Mouse (Mus musculus): ENCODE results near the gene Atp6v1g2. TPM values are rescaled to one million over a fixed set of nuclear protein-coding genes. Genes with fewer than 3 reads are reported as not detected.
"Not testable (repeated sequence)": the region's sequence is repeated elsewhere in the genome, so short reads cannot be mapped to it uniquely, and the experiment has no call there.

Gene Atp6v1g2
- total RNA-seq, 2 experiments from 2014 or later: 329 to 351 TPM

GRCm38 (mm10) chr17:35234090-35234489 lies 630 bp downstream of the Atp6v1g2 start:
- DNase-seq (ENCODE audit: extremely low spot score in 1 of 2, low spot score in 2 of 2): not testable (repeated sequence)

DNA sequence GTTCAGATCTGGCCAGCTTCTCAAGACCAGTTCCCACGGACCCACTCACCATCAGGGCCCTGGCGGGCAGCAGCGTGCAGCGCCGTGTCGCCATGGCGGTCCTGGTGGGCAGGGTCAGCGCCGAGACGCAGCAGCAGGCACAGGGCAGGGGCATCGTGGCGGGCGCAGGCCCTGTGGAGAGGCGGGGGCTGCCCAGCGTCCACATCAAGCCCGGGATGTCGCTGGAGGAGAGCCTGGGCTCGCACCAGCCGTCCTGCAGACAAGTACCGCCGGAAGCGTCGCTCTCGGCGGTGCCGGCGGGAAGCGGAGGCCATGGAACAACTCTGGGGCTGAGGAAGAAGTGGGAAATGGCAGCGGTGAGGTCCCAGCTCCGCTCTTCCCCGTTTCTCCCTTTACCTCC lies 1.4 kb downstream of the Atp6v1g2 start:
- peak in 1 of 2 experiments; percentile 72 for DNase-seq (ENCODE audit: extremely low spot score in 1 of 2, low spot score in 2 of 2)
- intact Hi-C loops (cut with DNase I): no loop called here

More at GRCm38 (mm10) chr17:35234090-35234489, 630 bp downstream of the Atp6v1g2 start:
- intact Hi-C loops (cut with DNase I): not testable (repeated sequence)

- DNase-seq (ENCODE audit: extremely low spot score in 1 of 2, low spot score in 2 of 2): peak; percentile 91 to 94
- intact Hi-C loops (cut with DNase I): no loop called here
Measured at GRCm38 (mm10) chr17:35235614-35236389, 2.3 kb downstream of the Atp6v1g2 start, which contains the start of gene Nfkbil1. Gene Nfkbil1 (minus strand): TSS chr17:35235792.

DNA sequence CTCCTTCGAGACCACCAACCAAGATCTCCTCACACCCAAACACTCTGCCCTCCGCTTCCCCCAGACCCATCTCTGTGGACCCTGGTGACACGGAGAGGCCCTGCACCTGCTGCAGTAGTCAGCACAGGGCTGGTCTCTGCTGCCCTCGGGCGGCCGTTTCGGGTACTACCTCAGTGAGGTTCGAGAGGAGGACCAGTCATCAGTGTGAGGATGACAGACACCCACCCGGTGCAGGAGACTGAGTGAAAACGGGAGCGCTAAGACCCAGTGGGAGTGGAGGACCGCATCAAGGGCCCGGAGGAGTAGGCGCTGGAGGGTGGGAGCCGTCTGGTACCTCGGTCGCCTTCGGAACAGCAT lies 2.9 kb downstream of the Atp6v1g2 start:
- intact Hi-C loops (cut with DNase I): no loop called here

GRCm38 (mm10) chr17:35236996-35237395 lies 3.5 kb downstream of the Atp6v1g2 start:
- intact Hi-C loops (cut with DNase I): no loop called here
- DNase-seq (ENCODE audit: extremely low spot score in 1 of 2, low spot score in 2 of 2): no peak

More for the DNA sequence above, 2.9 kb downstream of the Atp6v1g2 start:
- peak; percentile 96 to 98 for DNase-seq (ENCODE audit: extremely low spot score in 1 of 2, low spot score in 2 of 2)

DNA sequence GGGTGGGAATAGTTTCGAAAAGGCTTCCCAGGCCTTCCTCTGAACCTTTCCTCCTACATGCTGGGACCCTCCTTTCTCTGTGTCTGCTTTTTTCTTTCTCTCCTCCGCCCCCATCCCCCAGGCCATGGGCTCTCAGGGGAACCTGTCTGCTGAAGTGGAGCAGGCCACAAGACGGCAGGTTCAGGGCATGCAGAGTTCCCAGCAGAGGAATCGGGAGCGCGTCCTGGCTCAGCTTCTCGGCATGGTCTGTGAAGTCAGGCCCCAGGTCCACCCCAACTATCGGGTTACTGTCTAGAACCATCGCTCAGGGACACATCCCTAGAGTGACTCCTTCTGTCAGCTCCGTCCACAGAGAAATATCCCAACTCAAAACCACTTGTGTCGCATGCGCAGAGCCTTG lies 4.0 kb downstream of the Atp6v1g2 start:
- intact Hi-C loops (cut with DNase I): no loop called here

DNA sequence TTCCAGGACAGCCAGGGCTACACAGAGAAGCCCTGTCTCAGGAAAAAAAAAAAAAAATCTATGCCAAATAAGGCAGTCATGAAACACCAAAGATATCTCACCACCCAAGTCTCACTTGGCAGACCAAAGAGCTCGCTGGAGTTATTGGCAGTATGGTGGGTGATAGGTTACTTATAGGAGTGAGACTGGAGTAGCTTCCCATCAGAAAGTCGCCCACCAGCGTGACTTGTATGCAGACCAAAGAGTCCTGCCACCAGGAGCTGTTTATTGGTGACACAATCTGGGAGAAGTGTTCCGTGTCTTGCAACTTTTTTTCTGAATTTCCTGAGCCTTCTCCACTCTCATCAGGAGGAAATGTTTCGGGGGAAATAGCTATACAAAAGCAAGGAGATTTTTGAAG lies 6.2 kb downstream of the Atp6v1g2 start:
- no peak for DNase-seq (ENCODE audit: extremely low spot score in 1 of 2, low spot score in 2 of 2)
- intact Hi-C loops (cut with DNase I): no loop called here

More for the DNA sequence above, 4.0 kb downstream of the Atp6v1g2 start:
- DNase-seq (ENCODE audit: extremely low spot score in 1 of 2, low spot score in 2 of 2): no peak

DNA sequence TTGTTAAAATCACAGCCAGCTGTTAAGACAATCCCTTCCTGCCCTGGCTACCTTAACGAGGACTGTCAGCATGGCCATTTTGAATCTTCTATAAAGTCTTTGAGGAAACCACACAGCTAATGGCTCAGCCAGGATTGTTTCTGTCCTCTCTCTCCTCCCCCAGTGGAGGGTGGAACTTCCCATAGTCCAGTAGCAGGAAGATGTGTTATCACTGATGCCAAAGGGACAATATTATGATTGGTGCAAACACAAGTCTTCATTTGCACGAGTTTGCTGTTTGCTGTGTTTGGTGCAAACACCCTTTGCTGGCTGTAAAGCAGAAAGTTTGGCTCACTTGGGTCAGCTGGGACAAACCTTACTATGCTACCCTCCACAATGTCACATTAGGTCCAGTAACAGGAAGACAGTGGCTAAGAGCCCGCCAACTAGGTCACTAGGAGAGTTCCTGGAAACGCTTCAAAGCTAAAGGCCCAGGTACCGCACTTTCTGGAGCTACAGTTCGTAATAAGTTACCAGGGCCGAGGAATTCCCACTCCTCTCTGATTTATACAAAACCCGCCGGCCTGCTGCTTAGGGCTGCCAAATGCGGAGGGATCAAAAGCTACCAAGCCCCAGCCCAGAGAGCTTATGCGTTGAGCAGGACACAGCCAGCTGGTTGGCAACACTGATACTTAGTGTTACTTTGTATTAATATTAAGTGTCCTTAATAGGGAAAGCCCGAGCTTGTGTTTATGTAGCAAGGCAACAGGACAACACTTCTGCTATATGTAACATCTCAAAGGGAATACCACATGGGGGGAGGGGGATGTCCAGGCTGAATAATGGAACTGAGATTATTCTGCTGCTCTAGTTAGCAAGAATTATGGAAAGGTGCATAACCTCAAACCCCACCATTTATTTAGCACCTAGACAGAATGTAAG lies 7.2 kb downstream of the Atp6v1g2 start:
- intact Hi-C loops (cut with DNase I): no loop called here
- no peak for DNase-seq (ENCODE audit: extremely low spot score in 1 of 2, low spot score in 2 of 2)

GRCm38 (mm10) chr17:35241305-35242014 lies 8.0 kb downstream of the Atp6v1g2 start, which contains the start of gene Ddx39b:
Gene Ddx39b (plus strand): TSS chr17:35241746.
- DNase-seq (ENCODE audit: extremely low spot score in 1 of 2, low spot score in 2 of 2): peak; percentile 94 to 98
- intact Hi-C loops (cut with DNase I): no loop called here

- intact Hi-C loops (cut with DNase I): no loop called here
- DNase-seq (ENCODE audit: extremely low spot score in 1 of 2, low spot score in 2 of 2): peak; percentile 59 to 80
Measured at GRCm38 (mm10) chr17:35242015-35242941, 8.8 kb downstream of the Atp6v1g2 start.

DNA sequence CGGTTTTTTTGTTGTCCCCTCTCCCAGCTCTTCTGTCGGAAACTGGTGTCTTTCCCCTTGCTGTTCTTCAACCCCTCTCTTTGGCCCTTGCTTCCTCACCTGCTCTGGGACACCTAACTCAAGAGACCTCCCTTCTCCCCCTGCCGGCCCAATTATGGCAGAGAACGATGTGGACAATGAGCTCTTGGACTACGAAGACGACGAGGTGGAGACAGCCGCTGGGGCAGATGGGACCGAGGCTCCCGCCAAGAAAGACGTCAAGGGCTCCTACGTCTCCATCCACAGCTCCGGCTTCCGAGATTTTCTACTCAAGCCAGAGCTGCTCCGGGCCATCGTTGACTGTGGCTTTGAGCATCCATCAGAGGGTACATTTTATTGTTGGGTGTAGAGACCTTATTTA lies 9.6 kb downstream of the Atp6v1g2 start:
- DNase-seq (ENCODE audit: extremely low spot score in 1 of 2, low spot score in 2 of 2): peak in 1 of 2 experiments; percentile 71
- intact Hi-C loops (cut with DNase I): no loop called here

DNA sequence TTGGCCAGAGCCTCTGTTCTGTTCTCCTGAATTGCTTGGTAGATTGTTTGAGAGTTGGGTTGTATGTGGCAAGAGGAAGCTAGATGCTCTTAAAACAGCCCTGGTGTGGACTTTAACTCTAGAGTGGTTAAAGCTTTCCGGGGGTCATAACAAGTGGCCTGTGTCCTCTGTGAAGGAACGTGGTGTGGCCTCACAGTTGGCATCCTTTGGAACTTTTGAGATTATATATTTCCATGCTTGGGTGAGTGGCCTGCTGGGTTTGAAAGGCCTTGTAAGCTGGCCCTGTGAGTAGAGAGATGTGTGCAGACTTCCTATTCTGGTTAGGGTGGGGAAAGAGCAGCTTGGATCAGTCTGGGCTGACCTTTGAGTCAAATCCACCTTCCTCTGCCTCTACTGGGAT lies 11.5 kb downstream of the Atp6v1g2 start:
- DNase-seq (ENCODE audit: extremely low spot score in 1 of 2, low spot score in 2 of 2): no peak
- intact Hi-C loops (cut with DNase I): no loop called here

DNA sequence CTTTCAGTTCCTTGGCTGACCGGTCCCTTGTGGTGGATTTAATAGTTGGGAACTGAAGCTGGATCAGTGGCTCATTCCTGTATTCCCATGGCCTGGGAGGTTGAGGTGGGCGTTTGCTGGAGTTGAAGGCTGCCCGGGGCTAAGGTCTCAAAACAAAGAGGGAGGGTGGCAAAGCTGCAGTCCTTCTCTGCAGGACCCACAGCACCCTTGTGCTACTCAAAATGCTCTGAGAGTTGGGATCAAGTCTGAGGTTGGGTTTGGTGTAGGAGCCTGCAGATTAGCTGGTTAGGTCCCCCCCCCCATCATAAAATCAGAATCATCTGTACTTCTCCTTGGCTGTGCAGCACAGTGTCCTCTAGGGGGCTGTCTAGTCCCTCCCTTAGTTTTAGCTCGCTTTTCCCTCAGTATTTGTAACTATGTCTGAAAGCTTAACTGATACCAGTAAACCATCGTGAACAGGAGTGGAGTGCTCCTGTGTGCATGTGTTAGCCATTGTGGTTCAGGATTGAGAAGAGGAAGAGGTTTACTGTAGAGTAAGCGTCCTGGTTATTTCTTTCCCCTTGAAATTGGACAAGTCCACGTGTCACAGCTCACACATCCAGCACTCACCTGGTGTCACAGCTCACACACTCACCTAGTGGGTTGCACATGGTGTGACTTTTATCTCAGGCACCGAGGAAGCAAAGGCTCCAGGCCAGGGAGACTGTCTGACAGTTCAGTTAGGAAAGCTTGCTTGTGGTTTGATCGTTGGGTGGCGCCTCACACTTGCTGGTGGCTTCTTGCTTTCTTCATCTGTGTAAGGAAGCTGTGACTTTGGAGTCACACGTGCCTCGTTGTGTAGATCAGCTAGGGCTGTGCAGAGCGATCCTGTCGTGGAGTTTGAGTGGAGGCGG lies 12.5 kb downstream of the Atp6v1g2 start:
- intact Hi-C loops (cut with DNase I): no loop called here
- no peak for DNase-seq (ENCODE audit: extremely low spot score in 1 of 2, low spot score in 2 of 2)

DNA sequence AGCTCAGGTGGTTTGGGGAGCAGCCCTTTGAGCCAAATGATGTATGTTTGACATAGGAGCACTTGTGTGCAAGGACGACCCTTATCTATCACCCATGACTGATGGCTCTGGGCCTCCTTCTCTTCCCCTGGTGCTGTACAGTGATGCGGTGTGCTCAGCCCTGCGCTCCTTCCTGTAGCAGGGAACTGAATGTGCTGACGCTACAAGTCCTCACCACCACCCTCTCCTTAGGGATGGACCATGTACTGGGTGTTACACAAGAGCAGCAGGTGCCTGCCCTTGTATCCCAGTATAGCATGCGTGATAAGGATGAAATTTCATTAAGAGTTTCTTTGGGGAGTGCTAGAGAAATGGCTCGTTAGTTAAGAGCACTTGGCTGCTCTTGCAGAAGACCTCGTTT lies 13.7 kb downstream of the Atp6v1g2 start:
- intact Hi-C loops (cut with DNase I): no loop called here

DNA sequence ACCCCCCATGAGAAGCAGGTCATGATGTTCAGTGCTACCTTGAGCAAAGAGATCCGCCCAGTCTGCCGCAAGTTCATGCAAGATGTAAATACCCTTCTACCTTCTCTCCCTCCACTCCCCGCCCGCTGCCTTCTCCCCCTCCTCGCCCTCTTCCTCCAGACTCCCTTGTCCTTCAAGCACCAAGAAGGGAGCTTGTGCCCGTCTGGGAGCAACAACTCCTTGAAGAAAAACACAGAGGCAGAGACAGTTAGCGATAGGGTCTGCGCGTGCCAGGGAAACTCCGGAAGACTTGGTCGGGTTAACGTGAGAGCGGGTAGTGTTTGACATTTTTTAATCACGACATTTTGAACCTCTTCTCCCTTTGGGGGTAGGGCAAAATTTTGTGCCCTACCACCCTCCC lies 15.5 kb downstream of the Atp6v1g2 start:
- DNase-seq (ENCODE audit: extremely low spot score in 1 of 2, low spot score in 2 of 2): no peak
- intact Hi-C loops (cut with DNase I): no loop called here

More for the DNA sequence above, 13.7 kb downstream of the Atp6v1g2 start:
- DNase-seq (ENCODE audit: extremely low spot score in 1 of 2, low spot score in 2 of 2): no peak

GRCm38 (mm10) chr17:35249451-35250197 lies 16.2 kb downstream of the Atp6v1g2 start:
- no peak for DNase-seq (ENCODE audit: extremely low spot score in 1 of 2, low spot score in 2 of 2)
- intact Hi-C loops (cut with DNase I): no loop called here

Data from left cerebral cortex, postnatal 10 days (tissue).